Mouse (Mus musculus): ENCODE data around the gene Oxt. TPM values are rescaled to one million over a fixed set of nuclear protein-coding genes. Genes with fewer than 3 reads are reported as not detected.
A peak's percentile ranks its signal among the peaks of the same experiment; 100 is the strongest.

Gene Oxt
- total RNA-seq, 1 experiment = 0.45 TPM

DNA sequence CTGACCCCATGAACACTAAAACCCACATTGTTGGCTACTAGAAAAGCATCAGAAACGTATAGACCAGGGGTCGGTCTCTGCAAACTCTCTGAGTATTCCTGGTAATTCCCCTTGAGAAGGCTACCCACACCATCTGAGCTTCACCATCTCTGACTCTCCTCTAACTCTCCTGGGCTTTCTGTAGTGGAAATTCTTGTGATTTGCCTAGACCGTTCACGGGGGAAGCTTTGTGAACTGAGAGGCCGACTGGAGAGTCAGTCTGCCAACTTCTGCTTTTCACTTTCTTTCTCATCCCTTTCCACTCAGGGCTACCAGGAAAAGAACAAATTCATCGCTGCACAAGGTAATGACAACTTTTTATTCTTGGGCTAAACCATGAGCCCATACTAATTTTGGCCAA is 41.0 kb upstream of the Oxt start:
- TF ChIP-seq HCFC1 (IDR thresholded peaks at IDR 0.05; ENCODE audit: borderline replicate concordance, insufficient read depth, low read length) = no peak
- no peak for TF ChIP-seq CHD2 (IDR thresholded peaks at IDR 0.05; ENCODE audit: low read depth, low read length)
- no peak for TF ChIP-seq ZNF384 (IDR thresholded peaks at IDR 0.05; ENCODE audit: low read depth, low read length)
- TF ChIP-seq MAFK (IDR thresholded peaks at IDR 0.05; ENCODE audit: insufficient read depth, low read depth, low read length) = no peak
- TF ChIP-seq ZC3H11A (IDR thresholded peaks at IDR 0.05; ENCODE audit: borderline replicate concordance, low read depth, low read length) = no peak
- Histone ChIP-seq H3K4me1 (ENCODE audit: control insufficient read depth in 2 of 2, insufficient read depth in 2 of 2, low read length in 2 of 2, poor library complexity in 1 of 2) (no peaks in the 10 kb centered on the region), H3K9ac (ENCODE audit: insufficient read depth, low read depth, low read length, poor library complexity, severe bottlenecking) (no peak overlapping the region), H3K9me3 (ENCODE audit: control insufficient read depth, insufficient read depth, low read depth, low read length) (no peaks in the 10 kb centered on the region), H3K36me3 (ENCODE audit: control insufficient read depth, insufficient read depth, low read length, poor library complexity, severe bottlenecking) (peaks cover 3% of the 10 kb centered on the region), H3K4me3 (ENCODE audit: insufficient read depth in 1 of 2, low read depth in 1 of 2, low read length in 2 of 2, poor library complexity in 1 of 2, severe bottlenecking in 1 of 2) (no peak overlapping the region), H3K27ac (ENCODE audit: insufficient read depth, low read depth, low read length, poor library complexity, severe bottlenecking) (no peak overlapping the region)
- no peak for DNase-seq (ENCODE audit: low read depth, low spot score)
- in situ Hi-C loops (cut with MboI; ENCODE audit: low sequenced_read_pairs in 2 of 2, unreplicated experiment in 2 of 2) = no loop called here

DNA sequence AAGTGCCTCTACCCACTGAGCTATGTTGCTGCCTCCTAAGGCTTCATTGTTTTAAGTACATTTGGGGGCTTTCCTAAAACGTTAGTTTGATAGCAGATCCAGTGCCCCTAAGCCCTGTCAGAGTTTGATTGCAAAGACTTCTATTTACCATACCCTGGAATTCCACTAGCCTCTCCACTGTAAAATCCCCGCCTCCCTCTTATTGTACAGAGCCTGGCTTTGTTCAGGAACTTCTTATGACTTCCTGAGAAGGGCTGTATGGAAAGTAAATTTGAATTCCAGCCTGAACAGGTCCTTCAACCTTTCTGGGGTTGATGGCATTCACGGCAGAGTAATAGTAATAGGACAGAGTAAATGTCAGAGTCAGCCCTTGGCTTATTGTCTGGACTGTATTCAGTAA is 39.1 kb upstream of the Oxt start:
- H3K4me3 ChIP-seq (ENCODE audit: insufficient read depth in 1 of 2, low read depth in 1 of 2, low read length in 2 of 2, poor library complexity in 1 of 2, severe bottlenecking in 1 of 2) = no peak overlapping the region
- no peaks in the 10 kb centered on the region for H3K4me1 ChIP-seq (ENCODE audit: control insufficient read depth in 2 of 2, insufficient read depth in 2 of 2, low read length in 2 of 2, poor library complexity in 1 of 2)
- no peak overlapping the region for H3K9ac ChIP-seq (ENCODE audit: insufficient read depth, low read depth, low read length, poor library complexity, severe bottlenecking)
- H3K36me3 ChIP-seq (ENCODE audit: control insufficient read depth, insufficient read depth, low read length, poor library complexity, severe bottlenecking) = peaks cover 7% of the 10 kb centered on the region
- in situ Hi-C loops (cut with MboI; ENCODE audit: low sequenced_read_pairs in 2 of 2, unreplicated experiment in 2 of 2) = no loop called here
- no peaks in the 10 kb centered on the region for H3K9me3 ChIP-seq (ENCODE audit: control insufficient read depth, insufficient read depth, low read depth, low read length)
- no peak for TF ChIP-seq MAFK (IDR thresholded peaks at IDR 0.05; ENCODE audit: insufficient read depth, low read depth, low read length)
- TF ChIP-seq HCFC1 (IDR thresholded peaks at IDR 0.05; ENCODE audit: borderline replicate concordance, insufficient read depth, low read length) = no peak
- TF ChIP-seq ZC3H11A (IDR thresholded peaks at IDR 0.05; ENCODE audit: borderline replicate concordance, low read depth, low read length) = no peak
- no peak for TF ChIP-seq ZNF384 (IDR thresholded peaks at IDR 0.05; ENCODE audit: low read depth, low read length)
- TF ChIP-seq CHD2 (IDR thresholded peaks at IDR 0.05; ENCODE audit: low read depth, low read length) = no peak
- DNase-seq (ENCODE audit: low read depth, low spot score) = no peak
- no peak overlapping the region for H3K27ac ChIP-seq (ENCODE audit: insufficient read depth, low read depth, low read length, poor library complexity, severe bottlenecking)

DNA sequence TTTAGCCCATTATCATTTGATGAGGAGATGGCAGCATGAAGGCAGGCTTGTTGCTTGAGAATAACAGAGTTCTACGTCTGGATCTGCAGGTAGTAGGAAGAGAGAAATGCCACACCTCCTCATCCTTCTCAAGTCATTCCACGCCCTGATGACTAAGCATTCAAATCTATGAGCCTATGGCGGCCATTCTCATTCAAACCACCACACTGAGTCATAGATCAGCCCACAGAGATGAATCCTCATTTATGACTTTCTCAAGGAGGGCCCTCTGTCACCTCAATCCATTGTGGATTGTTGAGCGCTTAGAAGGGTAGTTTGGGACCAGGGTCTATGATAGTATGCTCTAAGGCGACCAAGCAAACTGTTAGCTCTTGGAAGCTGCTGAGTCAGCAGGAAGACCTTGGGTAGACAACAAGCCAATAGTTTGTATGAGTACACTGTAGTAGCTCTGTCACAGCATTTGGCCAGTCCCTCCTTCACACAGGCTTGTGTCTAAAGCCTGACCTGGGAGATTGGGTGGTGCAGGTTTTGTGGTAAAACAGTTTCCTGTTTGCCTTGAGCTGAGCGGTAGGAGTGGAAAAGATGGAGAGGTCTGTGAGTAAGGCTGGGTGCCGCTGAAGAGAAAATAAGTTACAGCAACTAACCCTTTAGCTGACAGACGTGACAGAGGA is 37.0 kb upstream of the Oxt start:
- Histone ChIP-seq H3K4me1 (ENCODE audit: control insufficient read depth in 2 of 2, insufficient read depth in 2 of 2, low read length in 2 of 2, poor library complexity in 1 of 2) (no peaks in the 10 kb centered on the region), H3K9ac (ENCODE audit: insufficient read depth, low read depth, low read length, poor library complexity, severe bottlenecking) (no peak overlapping the region), H3K27ac (ENCODE audit: insufficient read depth, low read depth, low read length, poor library complexity, severe bottlenecking) (no peak overlapping the region), H3K9me3 (ENCODE audit: control insufficient read depth, insufficient read depth, low read depth, low read length) (no peaks in the 10 kb centered on the region), H3K4me3 (ENCODE audit: insufficient read depth in 1 of 2, low read depth in 1 of 2, low read length in 2 of 2, poor library complexity in 1 of 2, severe bottlenecking in 1 of 2) (no peak overlapping the region), H3K36me3 (ENCODE audit: control insufficient read depth, insufficient read depth, low read length, poor library complexity, severe bottlenecking) (peaks cover 8% of the 10 kb centered on the region)
- in situ Hi-C loops (cut with MboI; ENCODE audit: low sequenced_read_pairs in 2 of 2, unreplicated experiment in 2 of 2) = no loop called here
- TF ChIP-seq HCFC1 (IDR thresholded peaks at IDR 0.05; ENCODE audit: borderline replicate concordance, insufficient read depth, low read length) (no peak), MAFK (IDR thresholded peaks at IDR 0.05; ENCODE audit: insufficient read depth, low read depth, low read length) (peak; percentile 88)
- DNase-seq (ENCODE audit: low read depth, low spot score) = no peak

DNA sequence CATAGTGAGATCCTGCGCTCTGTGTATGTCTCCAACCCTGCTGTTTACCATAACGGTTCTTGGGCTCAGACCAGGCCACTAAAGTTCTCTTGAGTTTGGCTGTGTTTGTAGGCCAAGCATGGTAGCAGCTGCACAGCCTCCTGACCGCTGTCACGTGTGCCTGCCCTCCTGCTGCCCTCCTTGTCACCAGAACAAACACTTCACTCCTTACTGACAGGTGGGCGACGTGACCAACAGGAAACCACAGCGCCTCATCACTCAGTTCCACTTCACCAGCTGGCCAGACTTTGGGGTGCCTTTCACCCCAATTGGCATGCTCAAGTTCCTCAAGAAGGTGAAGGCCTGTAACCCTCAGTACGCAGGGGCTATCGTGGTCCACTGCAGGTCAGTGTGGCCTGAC is 35.7 kb upstream of the Oxt start:
- peaks cover 19% of the 10 kb centered on the region for H3K36me3 ChIP-seq (ENCODE audit: control insufficient read depth, insufficient read depth, low read length, poor library complexity, severe bottlenecking)
- no peak overlapping the region for H3K9ac ChIP-seq (ENCODE audit: insufficient read depth, low read depth, low read length, poor library complexity, severe bottlenecking)
- no peak for TF ChIP-seq CHD2 (IDR thresholded peaks at IDR 0.05; ENCODE audit: low read depth, low read length)
- no peak for TF ChIP-seq HCFC1 (IDR thresholded peaks at IDR 0.05; ENCODE audit: borderline replicate concordance, insufficient read depth, low read length)
- no peak for TF ChIP-seq MAFK (IDR thresholded peaks at IDR 0.05; ENCODE audit: insufficient read depth, low read depth, low read length)
- TF ChIP-seq ZC3H11A (IDR thresholded peaks at IDR 0.05; ENCODE audit: borderline replicate concordance, low read depth, low read length) = no peak
- no peak for TF ChIP-seq ZNF384 (IDR thresholded peaks at IDR 0.05; ENCODE audit: low read depth, low read length)
- in situ Hi-C loops (cut with MboI; ENCODE audit: low sequenced_read_pairs in 2 of 2, unreplicated experiment in 2 of 2) = no loop called here
- DNase-seq (ENCODE audit: low read depth, low spot score) = no peak
- no peak overlapping the region for H3K27ac ChIP-seq (ENCODE audit: insufficient read depth, low read depth, low read length, poor library complexity, severe bottlenecking)
- no peak overlapping the region for H3K4me3 ChIP-seq (ENCODE audit: insufficient read depth in 1 of 2, low read depth in 1 of 2, low read length in 2 of 2, poor library complexity in 1 of 2, severe bottlenecking in 1 of 2)
- no peaks in the 10 kb centered on the region for H3K4me1 ChIP-seq (ENCODE audit: control insufficient read depth in 2 of 2, insufficient read depth in 2 of 2, low read length in 2 of 2, poor library complexity in 1 of 2)
- H3K9me3 ChIP-seq (ENCODE audit: control insufficient read depth, insufficient read depth, low read depth, low read length) = no peaks in the 10 kb centered on the region

DNA sequence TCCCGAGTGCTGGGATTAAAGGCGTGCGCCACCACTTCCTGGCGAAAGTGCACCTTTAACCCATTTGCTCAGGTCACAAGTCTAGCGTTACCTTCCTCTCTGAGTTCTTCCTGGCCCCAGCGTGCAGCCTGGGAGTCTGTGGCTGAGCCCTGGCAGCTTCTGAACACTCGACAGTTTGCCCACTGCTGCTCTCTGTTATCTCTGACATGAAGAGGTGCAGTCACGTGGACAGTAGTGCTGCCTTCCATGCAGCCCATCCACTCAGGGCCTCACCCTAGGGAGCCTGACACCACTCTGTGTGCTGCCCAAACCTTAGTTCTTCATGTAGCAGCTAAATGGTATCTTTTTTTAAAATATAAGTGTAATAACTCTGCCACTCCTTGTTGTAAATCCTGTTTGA is 29.0 kb upstream of the Oxt start:
- in situ Hi-C loops (cut with MboI; ENCODE audit: low sequenced_read_pairs in 2 of 2, unreplicated experiment in 2 of 2) = no loop called here
- Histone ChIP-seq H3K27ac (ENCODE audit: insufficient read depth, low read depth, low read length, poor library complexity, severe bottlenecking) (no peak overlapping the region), H3K4me3 (ENCODE audit: insufficient read depth in 1 of 2, low read depth in 1 of 2, low read length in 2 of 2, poor library complexity in 1 of 2, severe bottlenecking in 1 of 2) (no peak overlapping the region), H3K4me1 (ENCODE audit: control insufficient read depth in 2 of 2, insufficient read depth in 2 of 2, low read length in 2 of 2, poor library complexity in 1 of 2) (no peaks in the 10 kb centered on the region), H3K9ac (ENCODE audit: insufficient read depth, low read depth, low read length, poor library complexity, severe bottlenecking) (no peak overlapping the region), H3K9me3 (ENCODE audit: control insufficient read depth, insufficient read depth, low read depth, low read length) (no peaks in the 10 kb centered on the region), H3K36me3 (ENCODE audit: control insufficient read depth, insufficient read depth, low read length, poor library complexity, severe bottlenecking) (peaks cover 17% of the 10 kb centered on the region)
- no peak for DNase-seq (ENCODE audit: low read depth, low spot score)
- TF ChIP-seq HCFC1 (IDR thresholded peaks at IDR 0.05; ENCODE audit: borderline replicate concordance, insufficient read depth, low read length) (no peak), ZNF384 (IDR thresholded peaks at IDR 0.05; ENCODE audit: low read depth, low read length) (no peak), CHD2 (IDR thresholded peaks at IDR 0.05; ENCODE audit: low read depth, low read length) (no peak), MAFK (IDR thresholded peaks at IDR 0.05; ENCODE audit: insufficient read depth, low read depth, low read length) (no peak), ZC3H11A (IDR thresholded peaks at IDR 0.05; ENCODE audit: borderline replicate concordance, low read depth, low read length) (no peak)

Measured in ES-E14 (cell line).